Mouse (Mus musculus) left cerebral cortex, postnatal 4 days (tissue): ENCODE measurements around the gene Fgf23. TPM values are rescaled to one million over a fixed set of nuclear protein-coding genes. Genes with fewer than 3 reads are reported as not detected.
A peak's percentile ranks its signal among the peaks of the same experiment; 100 is the strongest.

Experiments used
- DNase-seq: peaks from one replicate; pipeline ENCODE4 v3.0.0-alpha.2; 2022
- intact Hi-C: fragments of 180-260 bp; cut with DNase I; formaldehyde crosslinking; loops from one replicate; pipeline ENCODE4 v1.15.1; 2025
- total RNA-seq, 2 experiments: library from RNA; stranded (reverse); gene quantifications; 2 replicates each; pipeline ENCODE4 v1.2.3; 2021

Gene Fgf23
- total RNA-seq, 2 experiments from 2014 or later: 0.38 to 0.54 TPM

GRCm38 (mm10) chr6:127109402-127109930, 36.8 kb downstream of the Fgf23 start, which contains the start of gene Tigar:
Gene Tigar (minus strand): TSS chr6:127109557.
- peak; percentile 96 for DNase-seq
- intact Hi-C loops: no loop called here

- peak; percentile 87 for DNase-seq
- intact Hi-C loops: no loop called here
Measured at GRCm38 (mm10) chr6:127114753-127115456, 42.2 kb downstream of the Fgf23 start.

GRCm38 (mm10) chr6:127122221-127122806, 49.6 kb downstream of the Fgf23 start:
- peak; percentile 38 for DNase-seq
- intact Hi-C loops: no loop called here

GRCm38 (mm10) chr6:127122996-127123395, 50.3 kb downstream of the Fgf23 start:
- intact Hi-C loops: no loop called here
- no peak for DNase-seq

- intact Hi-C loops: no loop called here
- DNase-seq: no peak
Measured at GRCm38 (mm10) chr6:127123506-127123905, 50.8 kb downstream of the Fgf23 start.

GRCm38 (mm10) chr6:127129659-127130058, 57.0 kb downstream of the Fgf23 start:
- intact Hi-C loops: no loop called here
- no peak for DNase-seq

- DNase-seq: no peak
- intact Hi-C loops: no loop called here
Measured at GRCm38 (mm10) chr6:127130377-127130776, 57.7 kb downstream of the Fgf23 start.

Other genes starting within 250 kb of the Fgf23 start
- gene Ndufa9, start 223.8 kb upstream of the Fgf23 start, total RNA-seq: 100 to 1,000 TPM; 119 to 121 TPM
- gene Akap3, start 219.8 kb upstream of the Fgf23 start, total RNA-seq: under 1 TPM; 0.12 to 0.30 TPM
- not detected for gene Dyrk4, start 151.1 kb upstream of the Fgf23 start, total RNA-seq
- gene Rad51ap1, start 133.3 kb upstream of the Fgf23 start, total RNA-seq: 1 to 10 TPM; 6.8 to 8.1 TPM
- 10 to 100 TPM; 44.1 to 55.6 TPM for gene D6Wsu163e, start 132.9 kb upstream of the Fgf23 start, total RNA-seq
- gene Fgf6, start 57.3 kb upstream of the Fgf23 start, total RNA-seq: not detected
- gene Tigar, start 36.7 kb downstream of the Fgf23 start, total RNA-seq: 10 to 100 TPM; 16.4 to 18.6 TPM
- gene Ccnd2, start 79.3 kb downstream of the Fgf23 start, total RNA-seq: 100 to 1,000 TPM; 139 to 147 TPM